Mouse (Mus musculus): ENCODE results near the gene Fosl1.

Fosl1 gene

DNA sequence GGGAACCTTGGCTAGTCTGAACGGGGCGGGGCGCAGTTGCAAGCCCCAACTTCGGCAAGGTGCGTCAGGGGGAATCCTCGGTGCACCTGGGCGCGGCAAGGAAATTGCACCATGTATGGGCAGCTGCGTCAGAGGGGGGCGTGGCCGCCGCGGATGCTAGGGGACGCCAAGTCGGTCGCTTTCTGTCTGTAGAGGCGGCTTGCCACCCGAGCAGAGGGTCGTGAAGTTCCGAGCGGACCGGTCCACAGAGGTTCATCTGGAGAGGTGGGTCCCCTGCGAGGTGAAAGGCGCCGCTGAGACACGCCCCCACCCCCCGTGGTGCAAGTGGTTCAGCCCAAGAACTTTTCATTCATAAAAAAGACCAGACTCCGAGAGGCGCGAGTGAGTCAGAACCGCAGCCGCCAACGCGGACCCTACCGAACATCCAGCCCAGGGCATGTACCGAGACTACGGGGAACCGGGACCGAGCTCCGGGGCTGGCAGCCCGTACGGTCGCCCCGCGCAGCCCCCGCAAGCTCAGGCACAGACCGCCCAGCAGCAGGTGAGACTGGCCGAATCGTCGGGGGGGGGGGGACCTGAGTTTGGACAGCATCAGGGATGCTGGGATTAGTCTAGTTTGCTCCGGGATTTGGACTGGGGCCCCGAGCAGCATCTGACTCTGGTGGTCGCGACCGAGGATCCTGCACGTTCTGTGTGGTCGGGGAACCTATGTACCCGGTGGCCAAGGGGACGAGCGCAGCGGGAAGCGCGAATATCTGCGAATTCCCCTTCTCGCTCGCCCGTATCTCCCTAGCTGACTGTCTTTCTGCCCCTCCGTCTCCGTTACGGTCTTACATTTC is at the start of gene Fosl1:
Gene Fosl1 (plus strand): TSS at position 33 of the 839 bp plus-strand sequence.
- peak; percentile 93 for DNase-seq

DNA sequence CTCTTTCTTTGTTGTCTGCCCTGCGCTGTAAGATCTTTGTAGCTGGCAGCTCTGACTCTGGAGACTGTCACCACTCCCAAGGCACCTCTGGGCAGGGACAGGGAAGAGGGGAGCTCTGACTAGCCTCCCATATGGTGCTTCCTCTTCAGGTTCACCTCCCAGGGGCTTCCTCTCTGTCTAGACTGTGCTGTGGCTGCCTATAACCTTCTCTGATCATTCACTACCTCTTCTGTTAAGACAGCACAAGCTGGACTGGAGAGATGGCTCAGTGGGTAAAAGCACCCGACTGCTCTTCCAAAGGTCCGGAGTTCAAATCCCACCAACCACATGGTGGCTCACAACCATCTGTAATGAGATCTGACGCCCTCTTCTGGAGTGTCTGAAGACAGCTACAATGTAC is 46.3 kb upstream of the Fosl1 start:
- DNase-seq: peak; percentile 37

DNA sequence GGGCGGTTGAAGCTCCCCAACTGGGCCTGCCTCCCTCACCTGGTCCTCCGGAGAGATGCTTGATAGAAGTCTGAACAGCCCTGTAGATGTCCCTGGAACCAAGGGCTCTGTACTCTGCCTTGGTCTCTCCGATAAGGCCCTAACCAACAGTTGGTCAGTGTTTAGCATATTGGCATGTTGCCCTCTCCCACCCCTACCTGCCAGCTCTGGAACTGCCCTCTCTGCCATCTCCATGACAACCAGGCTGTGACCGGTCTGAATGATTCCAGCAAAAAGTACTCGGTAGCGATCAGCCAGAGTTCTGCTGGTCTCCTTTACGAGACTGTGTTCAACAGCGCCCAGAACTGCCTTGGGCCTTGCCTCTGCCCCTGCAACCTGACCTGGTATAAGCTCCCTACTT is 45.1 kb upstream of the Fosl1 start, which contains the start of gene Tsga10ip:
Gene Tsga10ip (minus strand): TSS at position 234 of the 400 bp plus-strand sequence.
- DNase-seq: peak; percentile 9

DNA sequence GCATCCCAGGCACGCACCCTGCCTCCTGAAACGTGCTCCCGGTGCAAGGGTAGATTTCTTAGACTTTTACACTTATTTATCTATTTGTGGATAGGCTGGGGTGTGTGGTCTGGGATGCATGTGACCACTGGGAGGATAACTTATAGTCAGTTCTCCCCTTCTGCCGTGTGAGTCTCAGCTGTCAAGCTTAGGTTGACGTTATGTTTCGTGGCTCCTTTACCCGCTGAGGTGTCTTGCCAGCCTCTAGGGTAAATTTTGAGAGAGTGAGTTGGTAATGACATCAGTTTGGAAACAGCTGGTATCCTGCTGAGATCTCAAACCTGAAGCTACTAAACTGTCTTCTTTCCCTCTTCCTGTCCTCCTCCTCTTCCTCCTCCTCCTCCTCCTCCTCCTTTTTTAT is 41.4 kb upstream of the Fosl1 start:
- no peak for DNase-seq

DNA sequence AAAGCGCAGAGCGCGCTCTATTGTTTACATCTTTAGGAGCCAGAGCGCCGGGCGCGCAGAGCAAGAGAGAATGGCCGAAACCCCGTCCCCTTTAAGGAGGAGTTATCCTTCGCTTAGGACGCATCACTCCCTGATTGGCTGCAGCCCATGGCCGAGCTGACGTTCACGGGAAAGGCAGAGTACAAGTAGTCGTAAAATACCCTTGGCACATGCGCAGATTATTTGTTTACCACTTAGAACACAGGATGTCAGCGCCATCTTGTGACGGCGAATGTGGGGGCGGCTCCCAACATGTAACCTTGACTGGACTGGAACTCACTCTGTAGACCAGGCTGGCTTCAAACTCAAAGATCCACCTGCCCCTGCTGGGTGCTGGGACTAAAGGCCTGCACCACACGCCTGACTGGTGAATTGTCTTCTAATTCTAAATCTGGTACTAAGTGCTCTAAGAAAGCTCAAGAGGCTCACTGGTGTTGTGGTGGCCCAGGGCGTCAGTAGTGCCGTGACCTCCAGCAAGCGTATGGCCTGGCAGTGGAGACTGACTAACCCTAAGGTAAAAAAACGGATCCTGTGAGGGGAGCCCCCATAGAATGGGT is 40.7 kb upstream of the Fosl1 start:
- DNase-seq: peak; percentile 45

DNA sequence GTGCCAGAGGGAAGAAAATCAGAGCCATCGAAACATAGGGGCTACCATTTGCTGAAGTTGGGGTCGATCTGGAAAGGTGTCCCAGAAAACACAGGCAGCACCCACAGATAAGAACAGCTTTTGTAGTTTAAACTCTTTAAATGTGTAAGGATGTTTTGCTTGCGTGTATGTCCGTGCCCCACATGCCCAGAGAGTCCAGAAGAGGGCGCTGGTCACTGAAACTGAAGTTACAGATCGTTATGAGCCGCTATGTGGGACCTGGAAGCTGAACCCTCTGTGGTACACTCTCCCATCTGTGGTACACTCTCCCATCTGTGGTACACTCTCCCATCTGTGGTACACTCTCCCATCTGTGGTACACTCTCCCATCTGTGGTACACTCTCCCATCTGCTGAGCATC is 40.2 kb upstream of the Fosl1 start:
- peak; percentile 80 for DNase-seq

DNA sequence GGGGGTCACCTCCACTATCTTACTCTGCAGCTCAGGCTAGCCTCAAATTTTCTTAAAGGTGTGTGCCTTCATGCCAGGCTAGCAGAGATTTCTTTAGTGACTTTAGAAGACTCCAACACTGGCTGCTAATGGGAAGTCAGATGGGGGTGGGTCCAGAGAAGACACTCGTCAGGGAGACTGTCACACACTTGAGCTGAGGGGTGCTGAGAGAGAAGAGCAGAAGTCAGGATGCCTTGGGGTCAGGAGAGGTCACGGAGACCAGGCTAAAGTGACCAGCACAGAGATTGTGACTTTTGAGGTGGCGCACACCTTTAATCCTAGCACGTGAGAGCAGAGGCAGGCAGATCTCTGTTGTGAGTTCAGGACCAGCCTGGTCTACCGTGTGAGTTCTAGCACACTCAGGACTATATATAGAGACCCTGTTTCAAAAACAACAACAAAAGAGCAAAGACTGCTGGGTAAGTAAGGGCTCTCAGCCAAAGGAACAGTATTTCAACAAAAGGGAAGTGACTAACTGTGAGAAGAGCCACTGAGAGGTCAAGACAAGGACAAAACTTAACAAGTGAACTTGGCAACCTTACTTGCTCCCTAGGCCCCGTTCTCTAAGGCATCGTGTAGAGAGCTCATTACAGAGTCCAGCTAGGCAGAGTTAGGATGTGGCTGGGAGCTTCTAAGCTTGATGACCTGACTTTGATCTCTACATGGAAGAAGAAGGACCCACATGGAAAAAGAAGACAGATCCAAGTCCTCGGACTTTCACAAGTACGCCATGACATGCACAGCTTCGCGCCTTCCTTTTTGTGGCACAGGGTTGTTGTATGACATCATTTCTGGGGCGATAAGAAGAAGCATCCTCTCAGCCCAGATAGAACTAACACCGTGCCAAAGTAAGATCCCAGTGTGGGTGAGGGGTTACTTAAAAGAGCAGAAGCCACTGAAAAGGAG is 39.0 kb upstream of the Fosl1 start:
- DNase-seq: no peak

DNA sequence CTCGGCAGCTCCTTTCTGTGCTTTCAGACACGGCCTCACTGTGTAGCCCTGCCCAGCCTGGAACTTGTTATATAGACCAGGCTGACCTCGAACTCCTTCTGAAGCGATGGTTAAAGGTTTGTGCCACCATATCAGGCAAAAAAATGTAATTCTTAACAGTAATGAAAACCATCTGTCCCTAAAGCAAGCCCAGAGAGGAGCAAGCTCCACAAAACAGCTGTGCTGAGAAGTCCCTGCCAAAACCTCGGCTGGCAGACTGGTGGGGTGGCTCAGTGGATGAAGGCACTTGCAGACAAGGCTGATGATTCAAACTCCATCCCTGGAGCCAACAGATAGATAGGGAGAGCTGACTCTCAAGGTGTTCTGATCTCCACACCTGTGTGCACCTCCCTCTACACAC is 38.3 kb upstream of the Fosl1 start:
- DNase-seq: no peak

DNA sequence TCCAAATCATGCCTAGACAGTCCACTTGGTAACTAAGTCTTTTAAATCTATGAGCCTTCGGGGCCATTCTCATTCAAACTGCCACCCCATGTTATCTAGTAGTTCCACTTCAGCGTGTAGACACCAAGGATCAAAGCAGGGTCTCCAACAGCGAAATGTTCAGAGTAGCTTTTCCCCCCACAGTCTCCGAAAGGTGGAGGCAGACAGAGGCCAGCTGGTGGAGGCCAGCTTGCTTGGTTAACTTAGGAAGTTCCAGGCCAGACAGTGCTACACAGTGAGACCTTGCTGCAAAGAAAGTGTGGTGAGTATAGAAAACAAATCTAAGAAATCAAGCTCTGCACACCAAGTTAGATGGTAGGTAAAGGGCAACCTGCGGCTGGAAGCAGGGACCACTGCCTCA is 36.7 kb upstream of the Fosl1 start:
- no peak for DNase-seq

DNA sequence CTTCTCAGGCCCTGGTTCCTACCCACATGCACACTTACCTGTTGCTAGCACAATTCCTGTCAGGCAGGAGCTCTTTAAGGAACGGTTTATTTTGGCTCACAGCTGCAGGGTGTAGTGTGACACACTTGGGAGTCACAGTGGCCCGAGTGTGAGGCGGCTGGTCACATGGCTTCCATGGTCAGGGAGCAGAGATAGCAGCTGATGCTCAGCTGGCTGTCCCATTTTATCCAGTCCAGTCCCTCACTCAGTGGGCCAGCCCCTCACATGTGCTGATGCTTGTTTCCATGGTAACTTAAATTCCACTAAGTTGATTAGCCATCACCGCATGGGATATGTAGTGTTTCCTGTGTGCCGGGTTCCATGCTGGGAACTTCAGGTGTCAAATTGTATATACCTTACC is 35.4 kb upstream of the Fosl1 start:
- DNase-seq: no peak

DNA sequence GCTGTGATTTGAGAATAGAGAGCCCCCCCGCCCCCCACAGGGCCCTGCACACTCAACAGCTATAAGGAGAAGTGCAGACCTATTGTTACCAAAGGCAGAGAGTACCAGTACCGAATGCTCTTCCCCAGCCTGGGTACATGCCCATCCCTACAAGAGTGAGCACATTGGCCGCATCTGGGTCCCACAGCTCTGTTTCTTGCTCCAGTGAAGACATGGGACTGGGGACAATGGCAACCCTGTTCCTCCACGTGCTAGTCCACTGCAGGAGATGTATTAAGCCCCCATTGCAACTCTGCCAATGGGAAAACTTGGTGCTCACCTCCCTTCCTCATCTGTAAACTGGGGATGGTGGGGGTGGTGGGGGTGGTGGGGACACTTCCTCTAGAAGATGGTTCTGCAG is 33.5 kb upstream of the Fosl1 start:
- DNase-seq: no peak

DNA sequence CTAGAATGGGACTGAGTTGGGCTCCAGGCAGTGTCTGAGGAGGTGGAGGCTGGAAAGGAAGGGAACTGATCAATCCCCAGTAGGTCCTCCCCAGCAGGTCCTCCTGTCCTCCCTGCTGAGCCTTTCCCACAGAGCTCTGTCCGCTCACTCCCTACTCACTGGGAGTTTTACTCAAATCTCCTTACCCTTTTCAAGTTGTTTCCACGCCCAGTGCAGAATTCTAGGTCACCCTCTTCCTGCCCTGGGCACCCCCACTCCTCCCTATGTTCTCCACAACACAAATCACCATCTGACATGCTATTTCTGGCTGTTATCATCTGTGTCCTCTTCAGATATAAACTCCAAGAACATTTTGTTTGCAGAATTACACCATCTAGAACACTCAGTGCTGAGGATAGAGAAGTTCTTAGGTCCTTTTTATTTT is 32.8 kb upstream of the Fosl1 start:
- DNase-seq: no peak

DNA sequence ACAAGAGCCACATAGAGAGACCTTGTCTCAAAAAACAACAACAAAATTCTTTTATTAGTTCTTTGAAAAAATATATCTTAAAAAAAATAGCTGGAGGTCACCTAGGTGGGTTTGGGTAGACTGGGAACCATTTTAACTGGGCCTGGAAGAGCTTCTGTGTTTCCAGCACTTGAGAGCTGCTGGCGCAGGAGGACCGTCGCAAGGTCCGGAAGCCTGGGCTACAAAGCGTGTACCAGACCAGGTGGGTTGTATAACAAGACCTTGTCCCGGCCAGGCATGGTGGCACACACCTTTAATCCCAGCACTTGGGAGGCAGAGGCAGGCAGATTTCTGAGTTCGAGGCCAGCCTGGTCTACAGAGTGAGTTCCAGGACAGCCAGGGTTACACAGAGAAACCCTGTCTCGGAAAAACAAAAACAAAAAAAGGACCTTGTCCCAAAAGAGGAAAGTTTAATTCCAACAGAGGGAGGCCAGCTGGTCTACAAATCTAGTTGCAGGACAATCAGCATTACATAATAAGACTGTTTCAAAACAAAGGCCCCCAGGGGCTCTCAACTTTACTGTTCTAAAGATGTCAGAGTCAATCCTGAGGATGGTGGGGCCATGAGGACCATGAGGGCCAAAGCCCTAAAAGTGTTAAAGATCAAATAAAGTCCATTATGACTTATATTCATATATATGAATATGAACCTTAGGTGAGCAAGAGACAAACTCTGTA is 28.4 kb upstream of the Fosl1 start:
- DNase-seq: no peak

DNA sequence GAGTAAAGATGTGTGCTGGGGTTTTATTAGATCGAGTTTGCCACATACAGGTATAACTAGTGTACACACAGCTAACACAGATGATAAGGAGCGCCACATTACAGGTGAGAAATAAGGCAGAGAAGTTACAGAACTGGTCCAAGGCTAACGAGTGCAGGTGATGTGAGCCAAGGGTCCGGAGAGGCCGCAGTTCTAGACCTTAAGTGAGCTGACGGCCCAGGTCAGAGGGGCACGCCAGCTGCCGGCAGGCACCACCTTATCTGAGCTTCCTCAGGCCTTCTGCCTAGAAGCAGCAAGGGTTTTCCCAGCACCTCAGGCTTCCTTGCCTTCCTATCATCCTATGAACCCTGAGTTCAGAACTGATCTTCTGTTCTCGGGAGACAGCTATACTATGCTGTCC is 27.7 kb upstream of the Fosl1 start:
- DNase-seq: no peak

DNA sequence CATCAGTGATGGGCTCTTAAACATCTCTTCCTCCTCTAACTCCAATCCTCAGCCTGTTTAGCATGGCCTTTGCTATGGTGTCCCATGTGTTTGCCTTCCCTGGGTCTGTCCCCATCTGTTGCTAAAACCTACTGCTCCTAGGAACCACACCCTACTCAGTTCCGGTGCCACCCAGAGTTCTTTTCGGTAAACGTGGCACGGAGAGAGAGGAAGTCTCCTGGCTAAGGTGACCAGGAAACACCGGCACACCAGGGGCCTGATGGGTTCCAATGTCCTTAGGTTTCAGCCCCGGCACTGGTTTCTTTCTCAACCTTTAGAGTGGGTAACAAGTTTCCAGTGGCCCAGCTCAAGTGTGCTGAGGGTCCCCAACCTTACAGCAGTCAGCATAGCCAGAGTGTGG is 26.8 kb upstream of the Fosl1 start:
- DNase-seq: no peak

DNA sequence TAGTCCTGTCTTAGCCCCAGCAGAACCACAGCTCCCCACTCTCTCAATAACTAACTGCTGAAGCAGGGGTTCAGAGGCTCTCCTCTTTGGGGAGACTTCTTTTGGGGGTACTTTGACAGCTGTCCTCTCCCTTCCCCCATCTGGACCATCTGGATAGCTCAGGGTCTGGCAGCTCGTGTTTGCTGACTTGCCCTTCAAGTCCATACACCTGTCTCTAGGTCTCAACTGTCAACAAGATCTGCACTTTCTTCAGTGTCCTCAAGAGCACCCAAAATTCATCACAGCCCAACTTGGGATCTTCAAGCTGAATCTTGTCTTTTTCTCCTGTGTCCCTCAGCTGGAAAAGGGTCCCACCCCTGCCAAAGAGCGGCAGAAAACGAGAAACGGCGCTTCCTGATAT is 25.6 kb upstream of the Fosl1 start:
- DNase-seq: peak; percentile 36

DNA sequence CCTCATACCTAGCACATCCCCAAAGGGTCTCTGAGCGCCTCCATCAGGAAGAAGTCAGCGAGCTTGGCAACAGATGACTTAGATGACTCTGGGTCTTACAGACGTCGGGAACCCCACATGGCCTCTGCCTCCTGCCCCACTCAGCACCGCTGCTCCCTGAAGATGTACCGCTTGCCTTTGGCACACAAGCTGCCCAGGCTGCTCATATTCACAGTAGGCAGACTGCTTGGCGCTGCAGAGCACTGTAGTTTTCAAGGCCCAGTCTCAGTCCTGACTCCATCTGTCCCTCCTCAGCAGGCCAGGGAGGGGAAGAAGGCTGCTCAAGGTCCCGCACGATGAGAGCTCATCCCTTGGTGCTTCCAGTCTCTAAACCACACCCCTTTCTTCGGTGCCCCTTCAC is 25.1 kb upstream of the Fosl1 start:
- DNase-seq: peak; percentile 51

DNA sequence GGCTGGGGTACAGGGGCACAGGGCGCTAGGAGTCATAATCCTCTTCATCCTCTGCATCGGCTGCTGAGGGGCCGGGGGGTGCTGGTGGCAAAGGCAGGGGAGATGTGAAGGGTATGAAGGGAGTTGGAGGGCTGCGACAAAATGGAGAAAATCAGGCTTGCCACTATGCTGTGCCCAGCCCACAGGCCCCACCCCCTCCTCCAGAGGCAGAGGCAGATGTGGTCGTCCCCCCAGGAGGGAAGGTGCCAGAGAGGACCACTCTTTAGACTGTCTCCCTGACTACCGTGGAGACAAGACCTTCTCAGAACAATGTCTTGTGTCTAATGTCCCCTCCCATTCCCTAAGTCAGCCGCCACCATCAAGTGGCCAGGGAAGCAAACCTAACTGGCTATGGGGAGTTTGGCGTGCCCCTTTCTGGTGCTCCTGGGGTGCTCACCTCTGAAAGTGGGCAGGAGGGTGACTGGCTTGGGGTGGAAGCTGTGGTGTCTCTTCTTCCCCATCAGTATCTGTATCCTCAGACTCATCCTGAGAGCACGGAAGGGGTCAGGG is 24.4 kb upstream of the Fosl1 start:
- DNase-seq: peak; percentile 50

DNA sequence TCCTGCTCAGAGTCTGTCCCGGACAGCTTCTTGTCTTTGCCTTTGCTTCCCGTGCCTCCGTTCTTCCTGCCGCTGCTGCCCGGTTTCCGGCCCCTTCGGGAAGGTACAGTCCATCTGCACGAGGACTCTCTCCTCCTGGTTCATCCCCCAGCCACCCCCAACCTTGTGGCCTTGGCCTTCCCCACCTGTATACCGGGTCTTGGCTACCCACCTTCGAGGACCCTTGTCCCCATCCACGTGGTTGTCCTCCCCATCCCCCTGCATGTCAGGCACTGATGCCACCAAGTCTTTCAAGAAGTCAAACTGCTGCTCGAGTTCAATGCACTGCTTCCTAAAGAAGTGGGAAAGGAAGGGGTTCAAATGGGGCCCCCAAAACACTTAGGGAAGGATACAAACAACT is 23.8 kb upstream of the Fosl1 start:
- DNase-seq: peak; percentile 42

DNA sequence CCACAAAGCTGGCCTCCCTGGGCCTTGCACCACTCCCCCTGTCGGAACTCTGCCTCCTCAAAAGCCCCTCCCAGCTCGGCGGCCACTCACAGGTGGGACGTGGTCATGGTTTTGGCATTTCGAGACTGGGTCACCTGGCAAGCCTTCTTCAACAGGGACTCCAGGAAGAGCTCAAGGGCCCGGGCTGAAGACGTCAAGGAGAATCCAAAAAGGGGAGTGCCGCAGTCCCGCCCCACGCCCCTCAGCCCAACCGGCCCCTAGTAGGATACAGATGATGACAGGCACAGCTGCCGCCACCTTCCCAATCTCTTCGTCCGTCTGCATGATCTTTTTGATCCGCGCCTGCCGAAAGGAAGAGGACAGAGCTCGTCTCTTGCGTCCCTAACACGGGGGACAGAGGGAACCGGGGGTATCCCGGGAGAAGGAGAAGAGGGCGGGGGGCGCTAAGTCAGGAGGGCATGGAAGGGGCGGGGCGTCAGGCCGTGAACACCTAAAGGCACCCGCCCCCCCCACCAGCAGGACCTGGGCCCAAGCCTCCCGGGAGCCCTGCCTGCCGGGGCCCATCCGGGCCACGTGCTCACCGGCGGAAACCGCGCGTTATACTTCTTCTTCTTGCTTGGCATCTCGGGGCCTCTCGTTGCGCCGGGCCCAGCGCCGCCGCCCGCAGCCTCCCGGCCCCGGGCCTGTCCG is 23.1 kb upstream of the Fosl1 start:
- peak; percentile 87 for DNase-seq
